13 mouse cellular contexts compared by ENCODE assay signal in the genomic region with DNA sequence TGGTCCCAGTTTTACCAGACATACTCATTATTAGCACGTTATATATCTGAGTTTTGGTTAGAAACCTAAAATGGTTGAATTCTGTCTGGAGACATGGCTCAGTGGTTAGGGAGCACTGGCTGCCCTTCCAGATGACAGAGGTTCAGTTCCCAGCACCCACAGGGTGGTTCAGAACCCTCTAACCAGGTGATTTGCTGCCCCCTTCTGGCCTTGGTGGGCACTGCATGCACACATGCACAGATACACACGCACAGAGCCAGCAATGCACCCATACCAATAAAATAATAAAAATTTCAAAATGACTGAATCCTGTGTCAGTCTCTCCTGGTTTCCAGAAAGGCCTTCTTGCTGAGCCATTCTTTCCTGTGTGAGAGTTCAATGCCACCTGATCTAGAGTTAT. TPM values are rescaled to one million over a fixed set of nuclear protein-coding genes. Genes with fewer than 3 reads are reported as not detected.
DNase-seq lines count a peak whose midpoint lies in the region; ATAC-seq and TF ChIP-seq lines count a peak whose summit lies in the region.
"Had no signal": no experiment of that assay in that cellular context is flagged by ENCODE, and none has a peak within 500 bp of the region (broad histone marks: within the 10 kb centered on the region; RNA-seq: fewer than 3 reads in every experiment).

No protein-coding gene starts in this region.

- TF ChIP-seq POLR2A in CH12.LX (IDR thresholded peaks at IDR 0.05; ENCODE audit: low read depth, low read length) (no peak), MEL (IDR thresholded peaks at IDR 0.05; ENCODE audit: control insufficient read depth in 1 of 2, insufficient read depth in 1 of 2, low read depth in 1 of 2, low read length in 2 of 2, poor library complexity in 1 of 2) (no peak)
- no peak for TF ChIP-seq POLR2A in small intestine, adult 2 months (IDR thresholded peaks at IDR 0.05; ENCODE audit: low read depth, low read length)

- in situ Hi-C loops in CH12.LX (cut with MboI; ENCODE audit: low pct_ligation_motif_present, low pct_unique_long_range_greater_than_20kb, low sequenced_read_pairs) = loop anchor here (10.0 kb wide), 1 partner anchor 290 kb away; no protein-coding TSS in a partner anchor

- WGBS in small intestine, adult 2 months = 100% methylated on average over 2 of the region's 2 CpGs
- 94% methylated on average over 2 of the region's 2 CpGs for WGBS in hindbrain, embryonic 11.5 days

- H3K27me3 ChIP-seq in CH12.LX (replicated peaks) (no peaks in the 10 kb centered on the region), MEL (ENCODE audit: control insufficient read depth in 1 of 2, insufficient read depth in 2 of 2, low read length in 2 of 2) (peaks cover 0 to 2% of the 10 kb centered on the region in 2 experiments; a peak in 1 of 4 replicates)
- no peaks in the 10 kb centered on the region for H3K27me3 ChIP-seq in small intestine, adult 2 months (ENCODE audit: control insufficient read depth, insufficient read depth, low read length)
- no peaks in the 10 kb centered on the region for H3K27me3 ChIP-seq in hindbrain, embryonic 11.5 days (ENCODE audit: control insufficient read depth, insufficient read depth, low read length)

- H3K4me1 ChIP-seq in CH12.LX (ENCODE audit: control insufficient read depth in 1 of 2, insufficient read depth in 2 of 2) (peaks cover 0 to 5% of the 10 kb centered on the region in 2 experiments; a peak in 2 of 4 replicates), MEL (ENCODE audit: control insufficient read depth in 1 of 2, insufficient read depth in 2 of 2, low read length in 2 of 2) (peaks cover 0 to 8% of the 10 kb centered on the region in 2 experiments; a peak in 3 of 4 replicates)
- peaks cover 8% of the 10 kb centered on the region; the same call in 1 of the 2 replicates for H3K4me1 ChIP-seq in small intestine, adult 2 months (ENCODE audit: control insufficient read depth, insufficient read depth, insufficient read length, low read length)
- H3K4me1 ChIP-seq in hindbrain, embryonic 11.5 days (replicated peaks; ENCODE audit: control insufficient read depth, insufficient read depth, low read length) = 0 out of 2 replicates have a peak, but pooled peaks cover 3% of the 10 kb centered on the region

- H3K4me3 ChIP-seq in left cerebral cortex, adult 2 months = no peak overlapping the region
- H3K4me3 ChIP-seq in CH12.LX (replicated peaks in 1 of 3; ENCODE audit: low read depth in 2 of 3, low read length in 2 of 3, poor library complexity in 1 of 3) = no peak overlapping the region
- H3K4me3 ChIP-seq in MEL (ENCODE audit: control insufficient read depth in 1 of 2, insufficient read depth in 1 of 2, low read depth in 2 of 2, low read length in 2 of 2) = no peak overlapping the region
- no peak overlapping the region for H3K4me3 ChIP-seq in small intestine, adult 2 months (ENCODE audit: low read depth, low read length)
- no peak overlapping the region for H3K4me3 ChIP-seq in hindbrain, embryonic 11.5 days (ENCODE audit: low read depth, low read length)
- H3K4me3 ChIP-seq: heart, embryonic 13.5 days; hindbrain, embryonic 10.5 days had no signal

- no peak overlapping the region for H3K9ac ChIP-seq in CH12.LX (ENCODE audit: insufficient read depth, low read depth)
- H3K9ac ChIP-seq in MEL (ENCODE audit: control insufficient read depth, low read depth, low read length, poor library complexity, severe bottlenecking) = no peak overlapping the region
- no peak overlapping the region for H3K9ac ChIP-seq in hindbrain, embryonic 11.5 days (ENCODE audit: low read depth, low read length)
- H3K9ac ChIP-seq: heart, embryonic 13.5 days had no signal

- no peak overlapping the region for H3K4me2 ChIP-seq in CH12.LX (ENCODE audit: insufficient read depth, low read depth, poor library complexity, severe bottlenecking)
- no peak overlapping the region for H3K4me2 ChIP-seq in hindbrain, embryonic 11.5 days (replicated peaks; ENCODE audit: low read depth, low read length)
- H3K4me2 ChIP-seq: heart, embryonic 13.5 days had no signal

- TF ChIP-seq EP300 in CH12.LX (IDR thresholded peaks at IDR 0.05; ENCODE audit: low read length) (no peak), MEL (IDR thresholded peaks at IDR 0.05; ENCODE audit: low read depth in 1 of 2, low read length in 2 of 2) (no peak)

- H3K9me3 ChIP-seq in CH12.LX (replicated peaks; ENCODE audit: low read length) (peaks cover 6% of the 10 kb centered on the region), MEL (replicated peaks; ENCODE audit: insufficient read depth, low read length) (no peaks in the 10 kb centered on the region)
- H3K9me3 ChIP-seq in hindbrain, embryonic 11.5 days (ENCODE audit: control insufficient read depth, low read length) = no peaks in the 10 kb centered on the region
- H3K9me3 ChIP-seq: heart, embryonic 13.5 days had no signal

- no peak overlapping the region for H3K27ac ChIP-seq in left cerebral cortex, adult 2 months
- H3K27ac ChIP-seq in CH12.LX (ENCODE audit: insufficient read depth, low read depth) (no peak overlapping the region), MEL (ENCODE audit: control insufficient read depth, low read depth, low read length) (no peak overlapping the region)
- no peak overlapping the region for H3K27ac ChIP-seq in small intestine, adult 2 months (ENCODE audit: insufficient read depth, low read depth, low read length)
- H3K27ac ChIP-seq in hindbrain, embryonic 11.5 days (ENCODE audit: low read depth, low read length) = no peak overlapping the region
- H3K27ac ChIP-seq: heart, embryonic 13.5 days; hindbrain, embryonic 10.5 days had no signal

- dilution Hi-C loops in CH12.LX (cut with MboI; ENCODE audit: extremely low pct_ligation_motif_present, extremely low pct_unique_long_range_greater_than_20kb, low sequenced_read_pairs) = no loop called here

- H3K36me3 ChIP-seq in CH12.LX (replicated peaks in 1 of 2; ENCODE audit: control insufficient read depth in 1 of 2, insufficient read depth in 1 of 2, low read length in 1 of 2) = no peaks in the 10 kb centered on the region
- H3K36me3 ChIP-seq in MEL (ENCODE audit: control insufficient read depth in 1 of 2, insufficient read depth in 2 of 2, low read length in 2 of 2) = peaks cover 0 to 6% of the 10 kb centered on the region in 2 experiments; a peak in 2 of 4 replicates
- no peaks in the 10 kb centered on the region for H3K36me3 ChIP-seq in small intestine, adult 2 months (ENCODE audit: control insufficient read depth, insufficient read depth, low read length)
- no peaks in the 10 kb centered on the region for H3K36me3 ChIP-seq in hindbrain, embryonic 11.5 days (ENCODE audit: control insufficient read depth, insufficient read depth, low read length)
- H3K36me3 ChIP-seq: heart, embryonic 13.5 days; hindbrain, embryonic 10.5 days had no signal

- TF ChIP-seq CTCF in left cerebral cortex, adult 2 months (IDR thresholded peaks at IDR 0.05) = peak; percentile 24
- TF ChIP-seq CTCF in CH12.LX (conservative IDR thresholded peaks at IDR 0.05 in 1 of 2, IDR thresholded peaks at IDR 0.05 in 1 of 2; ENCODE audit: low read depth in 2 of 2, low read length in 2 of 2) (peak; percentile 11 to 32; a peak in 2 of 4 replicates), MEL (IDR thresholded peaks at IDR 0.05 in 2 of 3, conservative IDR thresholded peaks at IDR 0.05 in 1 of 3; ENCODE audit: control insufficient read depth in 1 of 3, insufficient read depth in 1 of 3, low read depth in 2 of 3, low read length in 3 of 3, poor library complexity in 1 of 3, severe bottlenecking in 1 of 3) (peak; percentile 56 to 63 (median 61))
- peak; percentile 46; the same call in 1 of the 2 replicates for TF ChIP-seq CTCF in small intestine, adult 2 months (IDR thresholded peaks at IDR 0.05; ENCODE audit: extremely low read depth, insufficient read length, insufficient replicate concordance, low read depth, low read length)

- ATAC-seq in hindbrain, embryonic 11.5 days (ENCODE audit: low FRiP score) = no peak

- no peak for TF ChIP-seq RAD21 in CH12.LX (IDR thresholded peaks at IDR 0.05; ENCODE audit: low read depth, low read length)
- peak; percentile 5; the same call in 1 of the 2 replicates for TF ChIP-seq RAD21 in MEL (IDR thresholded peaks at IDR 0.05; ENCODE audit: low read depth, low read length)

- peaks cover 10% of the 10 kb centered on the region for H3K79me2 ChIP-seq in CH12.LX (replicated peaks; ENCODE audit: control insufficient read depth, extremely low read depth, insufficient read depth, poor library complexity, severe bottlenecking)
- H3K79me2 ChIP-seq in MEL (ENCODE audit: control insufficient read depth, insufficient read depth, low read length, poor library complexity) = peaks cover 12% of the 10 kb centered on the region

- intact Hi-C loops in left cerebral cortex, adult 2 months (cut with DNase I) = no loop called here

- no peak for DNase-seq in left cerebral cortex, adult 2 months (ENCODE audit: extremely low spot score in 1 of 2, low spot score in 2 of 2)
- no peak for DNase-seq in left cerebral cortex, adult 18-20 months (ENCODE audit: low spot score in 2 of 2)
- DNase-seq in CH12.LX (ENCODE audit: extremely low read depth) (no peak), MEL (ENCODE audit: low read depth, low spot score) (peak; percentile 48)
- DNase-seq in right cerebral cortex, adult 18-20 months = no peak
- DNase-seq in hindbrain, embryonic 11.5 days (ENCODE audit: low spot score) = no peak
- DNase-seq: cerebellum, adult 9-10 months; gastrocnemius, postnatal 10 days; kidney, adult 8-10 months; thymus, postnatal 36 days had no signal

RNA-seq across cellular contexts. Expression of a gene that starts 3.9 kb away (rescaled TPM):
- 10 to 100 TPM; 25.3 to 26.0 TPM for total RNA-seq in left cerebral cortex, adult 2 months (2021)
- total RNA-seq in left cerebral cortex, adult 18-20 months (2021) = 10 to 100 TPM; 24.4 to 25.7 TPM
- total RNA-seq in CH12.LX (2012; rRNA removed) (130 and 134 TPM in 2 replicates), CH12.LX (2014; rRNA removed) (110 and 116 TPM in 2 replicates), MEL (2012; rRNA removed) (173 and 177 TPM in 2 replicates)
- polyA plus RNA-seq in CH12.LX (2012; ENCODE audit: insufficient read length, low read depth) (133 and 134 TPM in 2 replicates), MEL (2012; ENCODE audit: insufficient read depth in 1 of 2, insufficient read length in 2 of 2, low read depth in 1 of 2, low replicate concordance in 2 of 2, missing spikeins in 1 of 2) (100 to 1,000 TPM in 1 of 2 experiments, not detected in 1; 204 TPM)
- polyA plus RNA-seq in small intestine, adult 2 months (2012; rRNA removed) = 31.9 and 51.6 TPM in 2 replicates
- 106 TPM in 2 replicates for polyA plus RNA-seq in hindbrain, embryonic 11.5 days (2014; fragmentation: Nextera tagmentation; extraction: Ambion mirVana)

RNA-seq across cellular contexts. Expression of a gene that starts 19.0 kb away (rescaled TPM):
- total RNA-seq in left cerebral cortex, adult 2 months (2021) = 10 to 100 TPM; 18.1 to 24.9 TPM
- 10 to 100 TPM; 20.9 to 25.4 TPM for total RNA-seq in left cerebral cortex, adult 18-20 months (2021)
- total RNA-seq in CH12.LX (2012; rRNA removed) (15.2 and 17.8 TPM in 2 replicates), CH12.LX (2014; rRNA removed) (26.7 TPM in 2 replicates), MEL (2012; rRNA removed) (22.3 and 22.7 TPM in 2 replicates)
- polyA plus RNA-seq in CH12.LX (2012; ENCODE audit: insufficient read length, low read depth) (24.3 and 25.6 TPM in 2 replicates), MEL (2012; ENCODE audit: insufficient read depth in 1 of 2, insufficient read length in 2 of 2, low read depth in 1 of 2, low replicate concordance in 2 of 2, missing spikeins in 1 of 2) (10 to 100 TPM in 1 of 2 experiments, not detected in 1; 38.2 TPM)
- 7.2 and 13.1 TPM in 2 replicates for polyA plus RNA-seq in small intestine, adult 2 months (2012; rRNA removed)
- polyA plus RNA-seq in hindbrain, embryonic 11.5 days (2014; fragmentation: Nextera tagmentation; extraction: Ambion mirVana) = 26.1 and 27.0 TPM in 2 replicates
